Mouse (Mus musculus): ENCODE data around the gene Nhsl1. TPM values are rescaled to one million over a fixed set of nuclear protein-coding genes. Genes with fewer than 3 reads are reported as not detected.

Nhsl1 gene
- polyA plus RNA-seq, 1 experiment from 2014 or later, result 14.9 TPM

DNA sequence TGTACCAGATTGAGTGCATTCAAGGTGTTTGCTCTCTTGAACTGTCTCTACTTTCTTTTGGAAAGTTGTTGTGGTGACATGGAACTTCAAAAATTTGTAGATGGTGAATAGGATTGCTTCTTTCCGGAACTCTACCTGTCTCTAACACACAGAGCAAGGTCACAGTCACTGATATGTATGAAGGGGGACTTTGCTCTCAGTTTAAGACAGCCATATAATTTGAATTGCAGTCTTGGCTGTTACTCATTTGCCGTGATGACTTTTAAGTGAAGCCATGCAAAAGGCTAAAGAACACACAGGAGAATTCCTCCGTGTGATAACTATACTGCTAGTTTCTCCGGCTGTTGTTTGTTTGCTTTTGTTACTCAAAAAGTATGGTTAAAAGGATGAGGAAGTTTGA, 149.6 kb downstream of the Nhsl1 start:
- 34% methylated on average over 4 of the region's 4 CpGs for WGBS
- Histone ChIP-seq H3K27ac (replicated peaks; ENCODE audit: low read depth, low read length) (no peak overlapping the region), H3K9ac (ENCODE audit: low read depth, low read length) (no peak overlapping the region), H3K36me3 (ENCODE audit: control insufficient read depth, insufficient read depth, low read length) (peaks cover 5% of the 10 kb centered on the region), H3K4me1 (ENCODE audit: control insufficient read depth, insufficient read depth, low read length) (peaks cover 28% of the 10 kb centered on the region), H3K4me3 (ENCODE audit: low read depth, low read length) (no peak overlapping the region), H3K27me3 (replicated peaks; ENCODE audit: control insufficient read depth, insufficient read depth, low read length) (no peaks in the 10 kb centered on the region), H3K4me2 (ENCODE audit: low read depth, low read length) (no peak overlapping the region), H3K9me3 (ENCODE audit: control insufficient read depth, low read length) (no peaks in the 10 kb centered on the region)
- ATAC-seq (ENCODE audit: low read depth) (no peak), DNase-seq (ENCODE audit: low spot score) (no peak)

DNA sequence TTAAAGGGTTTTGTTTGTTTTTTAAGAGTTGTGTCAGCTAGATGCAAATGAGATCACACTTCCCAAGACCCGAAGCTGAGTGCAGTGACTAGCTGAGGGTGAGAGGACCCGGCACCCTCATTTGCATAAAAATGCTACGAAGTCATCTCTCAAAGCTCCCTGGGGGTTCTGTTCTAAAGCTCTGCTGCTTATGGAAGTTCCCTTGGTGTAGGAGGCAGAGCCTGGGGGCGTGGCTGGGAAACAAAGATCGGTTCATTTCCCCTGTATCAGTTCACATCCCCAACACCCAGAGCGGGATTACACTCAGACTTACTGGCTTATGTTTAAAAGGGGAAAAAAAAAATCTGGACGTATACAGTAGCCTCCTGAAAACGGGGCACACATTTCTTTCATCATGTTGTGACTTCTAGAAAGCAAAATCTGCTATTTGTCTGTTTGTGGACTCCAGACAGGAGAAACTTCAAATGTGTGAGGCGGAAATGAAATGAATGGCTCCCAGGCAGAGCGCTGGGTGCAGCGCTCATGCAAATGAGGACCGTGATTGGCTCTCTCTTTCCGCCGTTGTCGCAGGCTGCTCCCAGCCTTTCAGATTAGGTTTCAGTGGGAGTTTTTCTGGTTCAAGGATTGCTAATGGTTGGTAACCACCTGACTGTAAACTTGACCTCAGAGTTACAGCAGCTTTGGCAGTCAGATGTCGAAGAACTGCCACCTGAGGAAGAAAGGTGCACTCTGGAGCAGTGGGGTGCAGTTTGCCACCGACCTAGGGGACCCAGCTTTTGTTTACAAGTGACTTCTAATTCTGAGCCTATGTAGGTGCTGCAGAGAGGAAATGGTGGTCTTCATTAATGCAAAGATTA, 150.7 kb downstream of the Nhsl1 start:
- peaks cover 8% of the 10 kb centered on the region for H3K36me3 ChIP-seq (ENCODE audit: control insufficient read depth, insufficient read depth, low read length)
- peak; percentile 88 for DNase-seq (ENCODE audit: low spot score)
- H3K27me3 ChIP-seq (replicated peaks; ENCODE audit: control insufficient read depth, insufficient read depth, low read length), result no peaks in the 10 kb centered on the region
- H3K9ac ChIP-seq (ENCODE audit: low read depth, low read length), result peak overlapping the region; percentile 45
- ATAC-seq (ENCODE audit: low read depth), result peak; percentile 88
- H3K4me3 ChIP-seq (ENCODE audit: low read depth, low read length), result peak overlapping the region; percentile 21
- H3K4me2 ChIP-seq (ENCODE audit: low read depth, low read length), result peak overlapping the region; percentile 51
- H3K27ac ChIP-seq (replicated peaks; ENCODE audit: low read depth, low read length), result peak overlapping the region; percentile 12; the same call in 1 of the 2 replicates
- H3K9me3 ChIP-seq (ENCODE audit: control insufficient read depth, low read length), result no peaks in the 10 kb centered on the region
- H3K4me1 ChIP-seq (ENCODE audit: control insufficient read depth, insufficient read depth, low read length), result peaks cover 26% of the 10 kb centered on the region
- 2% methylated on average over 17 of the region's 17 CpGs for WGBS

DNA sequence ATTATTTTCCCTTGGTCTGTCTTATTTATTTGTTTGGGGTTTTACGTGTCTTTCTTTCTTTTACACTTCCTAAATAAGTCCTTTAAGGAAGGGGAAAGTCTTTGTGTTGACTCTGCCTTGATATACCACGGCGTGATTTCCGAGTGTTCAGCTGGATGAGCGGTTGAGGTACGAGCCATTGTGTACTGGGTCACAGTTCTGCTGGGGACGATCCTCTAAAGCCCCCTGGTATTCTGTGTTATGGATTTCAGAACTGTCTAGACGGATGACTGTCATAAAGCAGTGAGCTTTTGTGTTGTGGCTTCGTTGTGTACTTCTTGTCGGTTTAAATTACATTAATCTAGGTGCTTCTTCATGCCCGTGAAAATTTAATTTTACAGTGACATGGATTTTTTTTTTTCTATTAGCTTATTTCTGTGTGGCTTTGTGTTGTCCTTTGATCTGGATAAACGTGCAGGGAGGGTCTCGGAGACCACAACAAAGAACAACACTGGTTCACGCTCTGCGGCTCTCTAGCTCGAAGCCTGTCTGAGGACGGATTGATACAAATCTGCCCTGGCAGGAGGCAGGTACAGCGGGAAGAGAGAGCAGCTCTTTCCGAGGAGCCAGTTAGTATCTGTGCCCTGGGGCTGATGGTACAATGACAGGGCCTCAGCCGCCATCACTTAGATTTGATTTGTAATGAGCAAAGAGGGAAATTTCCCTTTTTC, 151.7 kb downstream of the Nhsl1 start:
- H3K36me3 ChIP-seq (ENCODE audit: control insufficient read depth, insufficient read depth, low read length), result peaks cover 8% of the 10 kb centered on the region
- no peaks in the 10 kb centered on the region for H3K27me3 ChIP-seq (replicated peaks; ENCODE audit: control insufficient read depth, insufficient read depth, low read length)
- DNase-seq (ENCODE audit: low spot score), result peak; percentile 33
- no peaks in the 10 kb centered on the region for H3K9me3 ChIP-seq (ENCODE audit: control insufficient read depth, low read length)
- H3K9ac ChIP-seq (ENCODE audit: low read depth, low read length), result peak overlapping the region; percentile 44
- H3K4me2 ChIP-seq (ENCODE audit: low read depth, low read length), result peak overlapping the region; percentile 51
- ATAC-seq (ENCODE audit: low read depth), result no peak
- WGBS, result 33% methylated on average over 20 of the region's 20 CpGs
- peak overlapping the region; percentile 21; the same call in 1 of the 2 replicates for H3K4me3 ChIP-seq (ENCODE audit: low read depth, low read length)
- peaks cover 26% of the 10 kb centered on the region for H3K4me1 ChIP-seq (ENCODE audit: control insufficient read depth, insufficient read depth, low read length)
- H3K27ac ChIP-seq (replicated peaks; ENCODE audit: low read depth, low read length), result peak overlapping the region; percentile 50; the same call in 1 of the 2 replicates

DNA sequence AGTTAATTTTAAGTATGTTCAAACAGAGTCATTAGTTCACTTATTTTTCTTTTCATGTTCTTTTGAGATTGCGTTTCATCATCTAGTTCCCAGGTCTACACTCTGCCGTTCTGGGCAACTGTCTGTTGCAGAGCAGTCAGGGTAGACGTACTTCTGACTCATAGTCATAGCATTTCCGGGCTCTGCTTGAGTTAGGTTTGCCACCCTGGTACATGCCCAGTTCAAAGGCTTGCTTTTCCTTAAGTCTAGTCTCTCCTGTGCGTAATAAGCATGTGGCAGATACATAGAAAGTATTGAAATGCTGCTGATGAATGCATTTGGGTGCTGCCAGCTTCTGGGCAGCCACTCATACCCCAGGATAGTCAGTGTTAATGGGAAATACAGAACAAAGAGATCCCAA, 152.9 kb downstream of the Nhsl1 start:
- no peak for DNase-seq (ENCODE audit: low spot score)
- Histone ChIP-seq H3K9me3 (ENCODE audit: control insufficient read depth, low read length) (no peaks in the 10 kb centered on the region), H3K36me3 (ENCODE audit: control insufficient read depth, insufficient read depth, low read length) (peaks cover 8% of the 10 kb centered on the region), H3K9ac (ENCODE audit: low read depth, low read length) (no peak overlapping the region), H3K4me1 (ENCODE audit: control insufficient read depth, insufficient read depth, low read length) (peaks cover 26% of the 10 kb centered on the region), H3K27me3 (replicated peaks; ENCODE audit: control insufficient read depth, insufficient read depth, low read length) (no peaks in the 10 kb centered on the region), H3K4me2 (ENCODE audit: low read depth, low read length) (no peak overlapping the region; the same call in 1 of the 2 replicates), H3K27ac (replicated peaks; ENCODE audit: low read depth, low read length) (no peak overlapping the region), H3K4me3 (ENCODE audit: low read depth, low read length) (no peak overlapping the region)
- WGBS, result 80% methylated on average over 5 of the region's 5 CpGs
- ATAC-seq (ENCODE audit: low read depth), result no peak

DNA sequence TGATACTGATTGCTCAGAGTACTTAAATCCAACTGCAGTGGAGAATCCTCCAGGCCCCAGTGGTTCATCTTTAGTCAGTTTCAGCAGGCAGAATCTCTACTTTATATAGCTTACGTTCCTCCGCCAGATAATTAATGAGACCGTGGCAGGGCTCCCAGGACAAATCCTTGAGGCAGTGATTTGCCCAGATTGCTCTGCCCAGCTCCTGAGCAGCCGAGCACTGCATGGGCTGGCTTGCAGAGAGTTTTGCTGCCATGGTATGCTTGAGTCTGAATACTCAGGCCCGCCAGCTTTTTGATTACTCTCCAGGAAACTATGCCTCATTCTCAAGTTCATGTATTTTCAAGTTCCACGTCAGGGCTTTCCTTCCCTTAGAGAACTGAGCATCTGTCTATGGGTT, 156.3 kb downstream of the Nhsl1 start:
- H3K9ac ChIP-seq (ENCODE audit: low read depth, low read length), result 0 out of 2 replicates have a peak overlapping the region, but pooled peaks have one; percentile 14
- H3K36me3 ChIP-seq (ENCODE audit: control insufficient read depth, insufficient read depth, low read length), result peaks cover 8% of the 10 kb centered on the region
- no peak overlapping the region for H3K27ac ChIP-seq (replicated peaks; ENCODE audit: low read depth, low read length)
- H3K4me2 ChIP-seq (ENCODE audit: low read depth, low read length), result no peak overlapping the region
- no peaks in the 10 kb centered on the region for H3K9me3 ChIP-seq (ENCODE audit: control insufficient read depth, low read length)
- H3K4me3 ChIP-seq (ENCODE audit: low read depth, low read length), result no peak overlapping the region
- 50% methylated on average over 6 of the region's 6 CpGs for WGBS
- peak; percentile 38; the same call in 1 of the 2 replicates for ATAC-seq (ENCODE audit: low read depth)
- peaks cover 8% of the 10 kb centered on the region for H3K4me1 ChIP-seq (ENCODE audit: control insufficient read depth, insufficient read depth, low read length)
- peak; percentile 83 for DNase-seq (ENCODE audit: low spot score)
- H3K27me3 ChIP-seq (replicated peaks; ENCODE audit: control insufficient read depth, insufficient read depth, low read length), result no peaks in the 10 kb centered on the region

DNA sequence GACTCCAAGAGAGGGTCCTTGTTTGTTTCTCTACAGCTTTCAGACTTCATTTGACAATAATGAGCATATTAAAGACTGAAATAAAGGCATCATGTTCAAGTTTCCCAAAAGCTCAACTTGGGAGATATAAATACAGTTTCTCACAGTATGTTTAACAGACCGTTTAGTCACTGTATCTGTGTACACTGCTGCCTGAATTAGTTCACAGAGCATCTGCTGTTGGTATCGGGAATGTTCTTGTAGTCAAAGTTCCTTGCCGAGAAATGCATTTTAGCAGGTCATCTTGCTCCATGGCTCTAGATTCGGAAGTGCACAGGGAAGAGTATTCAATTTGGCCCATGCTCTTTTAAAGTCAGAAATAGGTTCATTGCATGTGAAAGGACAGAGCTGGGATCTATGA, 159.5 kb downstream of the Nhsl1 start:
- Histone ChIP-seq H3K4me3 (ENCODE audit: low read depth, low read length) (no peak overlapping the region), H3K36me3 (ENCODE audit: control insufficient read depth, insufficient read depth, low read length) (0 out of 2 replicates have a peak, but pooled peaks cover 3% of the 10 kb centered on the region), H3K27me3 (replicated peaks; ENCODE audit: control insufficient read depth, insufficient read depth, low read length) (no peaks in the 10 kb centered on the region), H3K27ac (replicated peaks; ENCODE audit: low read depth, low read length) (no peak overlapping the region), H3K9me3 (ENCODE audit: control insufficient read depth, low read length) (no peaks in the 10 kb centered on the region), H3K4me1 (ENCODE audit: control insufficient read depth, insufficient read depth, low read length) (peaks cover 15% of the 10 kb centered on the region), H3K4me2 (ENCODE audit: low read depth, low read length) (no peak overlapping the region), H3K9ac (ENCODE audit: low read depth, low read length) (no peak overlapping the region)
- WGBS, result 91% methylated on average over 4 of the region's 4 CpGs
- ATAC-seq (ENCODE audit: low read depth), result no peak
- no peak for DNase-seq (ENCODE audit: low spot score)

DNA sequence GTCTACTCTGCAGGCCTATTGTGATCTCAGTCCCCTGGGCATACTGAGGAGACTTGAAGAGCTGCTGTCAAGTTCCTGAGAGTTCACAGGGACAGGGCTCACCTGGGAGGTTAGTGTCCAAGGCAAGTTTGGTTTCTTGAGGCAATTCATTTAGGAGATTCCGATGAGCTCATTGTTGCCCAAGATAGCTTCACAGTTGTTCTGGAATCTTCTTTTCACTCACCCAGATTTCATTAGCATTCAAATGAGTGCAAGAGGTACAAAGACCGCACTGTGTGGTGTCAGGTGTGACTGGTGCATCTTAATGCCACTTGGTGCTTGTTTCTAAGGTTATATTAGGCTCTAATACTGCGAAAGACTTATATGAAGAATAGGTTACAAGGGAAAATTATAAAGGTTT, 160.5 kb downstream of the Nhsl1 start:
- H3K4me1 ChIP-seq (ENCODE audit: control insufficient read depth, insufficient read depth, low read length), result peaks cover 15% of the 10 kb centered on the region
- no peak overlapping the region for H3K27ac ChIP-seq (replicated peaks; ENCODE audit: low read depth, low read length)
- WGBS, result 92% methylated on average over 3 of the region's 3 CpGs
- H3K9me3 ChIP-seq (ENCODE audit: control insufficient read depth, low read length), result no peaks in the 10 kb centered on the region
- H3K4me3 ChIP-seq (ENCODE audit: low read depth, low read length), result no peak overlapping the region
- DNase-seq (ENCODE audit: low spot score) (no peak), ATAC-seq (ENCODE audit: low read depth) (no peak)
- no peak overlapping the region for H3K9ac ChIP-seq (ENCODE audit: low read depth, low read length)
- no peaks in the 10 kb centered on the region for H3K36me3 ChIP-seq (ENCODE audit: control insufficient read depth, insufficient read depth, low read length)
- H3K27me3 ChIP-seq (replicated peaks; ENCODE audit: control insufficient read depth, insufficient read depth, low read length), result no peaks in the 10 kb centered on the region
- H3K4me2 ChIP-seq (ENCODE audit: low read depth, low read length), result no peak overlapping the region

DNA sequence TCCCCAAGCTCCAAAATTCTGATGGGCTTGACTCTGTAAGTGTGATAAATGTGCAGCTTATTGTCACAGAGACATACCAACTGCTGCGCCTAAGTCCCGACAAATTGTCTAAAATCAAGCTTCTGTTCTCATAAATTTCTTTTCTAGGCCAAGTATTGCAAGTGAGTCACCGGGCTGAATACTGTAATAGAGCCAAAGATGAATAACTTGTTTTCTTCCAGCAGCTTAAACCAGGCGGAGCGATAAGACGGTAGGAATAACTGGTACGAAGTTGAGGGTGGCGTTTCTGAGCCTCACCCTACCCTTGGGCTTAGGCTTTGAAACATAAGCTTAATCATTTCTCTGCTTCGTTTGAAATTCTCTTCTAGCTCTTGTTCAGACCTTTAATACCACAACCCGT, 162.1 kb downstream of the Nhsl1 start:
- WGBS, result 79% methylated on average over 10 of the region's 10 CpGs
- Histone ChIP-seq H3K4me2 (ENCODE audit: low read depth, low read length) (no peak overlapping the region), H3K27me3 (replicated peaks; ENCODE audit: control insufficient read depth, insufficient read depth, low read length) (no peaks in the 10 kb centered on the region), H3K4me1 (ENCODE audit: control insufficient read depth, insufficient read depth, low read length) (peaks cover 15% of the 10 kb centered on the region), H3K27ac (replicated peaks; ENCODE audit: low read depth, low read length) (no peak overlapping the region), H3K36me3 (ENCODE audit: control insufficient read depth, insufficient read depth, low read length) (no peaks in the 10 kb centered on the region), H3K9ac (ENCODE audit: low read depth, low read length) (no peak overlapping the region), H3K9me3 (ENCODE audit: control insufficient read depth, low read length) (no peaks in the 10 kb centered on the region), H3K4me3 (ENCODE audit: low read depth, low read length) (no peak overlapping the region)
- ATAC-seq (ENCODE audit: low read depth) (no peak), DNase-seq (ENCODE audit: low spot score) (peak; percentile 44)
